Mouse (Mus musculus) lung, adult 2 months (tissue): ENCODE results near the gene Pgpep1.

ENCODE experiments used
- CTCF ChIP-seq: fragments of 200-500 bp; IDR thresholded peaks from 2 replicates; pipeline ENCODE4 v1.5.1; 2011; ENCODE audit warnings: mild to moderate bottlenecking, low read length, control low read depth; ENCODE audit not compliant: insufficient read depth
- POLR2A ChIP-seq: fragments of 200-500 bp; IDR thresholded peaks from 2 replicates; pipeline ENCODE4 v1.6.1; 2011; ENCODE audit warnings: low read depth, mild to moderate bottlenecking, control low read depth, low read length, borderline replicate concordance; ENCODE audit errors: extremely low read depth

DNA sequence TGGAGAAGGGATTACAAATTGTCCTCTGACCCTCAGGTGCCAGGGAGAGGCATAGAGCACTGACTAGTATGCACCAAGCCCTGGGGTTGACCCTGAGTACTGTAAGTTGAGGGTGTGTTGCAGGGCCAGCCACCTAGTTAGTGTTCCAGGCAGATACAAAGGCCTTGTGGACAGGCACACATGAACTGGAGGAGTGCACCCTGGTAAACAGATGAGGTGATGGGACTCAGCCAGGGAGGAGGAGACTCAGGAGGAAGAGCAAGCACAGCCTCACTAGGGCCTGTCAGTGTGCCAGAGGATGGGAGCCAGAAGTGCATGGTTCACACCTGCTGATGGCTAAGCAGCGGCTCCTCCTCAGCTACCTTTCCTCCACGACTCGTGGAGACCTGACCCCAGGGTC, 19.9 kb upstream of the Pgpep1 start:
- TF ChIP-seq POLR2A (no peak), CTCF (no peak)
